Mouse (Mus musculus) heart, adult 9 months (tissue): ENCODE data around the gene Hist1h2ab.

ENCODE experiments used
- DNase-seq, 2 experiments: peaks; one replicate each; pipeline ENCODE4 v3.0.0; 2022; ENCODE audit warnings: low spot score in 2 of 2

Gene Hist1h2ab

DNA sequence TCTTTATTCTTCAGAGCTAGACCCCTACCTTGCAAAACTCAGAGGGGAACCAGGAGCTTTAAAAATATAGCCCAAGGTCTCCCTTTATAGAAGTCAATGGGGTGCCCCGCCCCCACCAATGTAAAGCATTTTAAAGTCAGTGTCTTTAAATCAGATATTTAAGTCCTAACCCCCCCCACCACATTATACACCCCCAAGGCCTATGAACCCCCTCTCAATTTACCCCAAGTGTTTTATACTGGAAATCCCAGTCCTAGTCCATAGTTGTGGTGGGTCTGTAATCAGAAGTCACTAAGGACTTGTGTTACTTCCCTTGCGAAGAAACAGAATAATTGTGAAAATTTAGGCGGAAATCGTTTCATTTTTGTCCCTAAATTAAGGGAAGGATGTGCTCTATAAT is 12.9 kb upstream of the Hist1h2ab start:
- peak in 1 of 2 experiments; percentile 36 for DNase-seq

- peak; percentile 92 to 96 for DNase-seq
These were observed 12.3 kb upstream of the Hist1h2ab start, which contains the start of gene Hist1h1c for GRCm38 (mm10) chr13:23738677-23739068. Hist1h1c (plus strand) TSS chr13:23738808.

DNA sequence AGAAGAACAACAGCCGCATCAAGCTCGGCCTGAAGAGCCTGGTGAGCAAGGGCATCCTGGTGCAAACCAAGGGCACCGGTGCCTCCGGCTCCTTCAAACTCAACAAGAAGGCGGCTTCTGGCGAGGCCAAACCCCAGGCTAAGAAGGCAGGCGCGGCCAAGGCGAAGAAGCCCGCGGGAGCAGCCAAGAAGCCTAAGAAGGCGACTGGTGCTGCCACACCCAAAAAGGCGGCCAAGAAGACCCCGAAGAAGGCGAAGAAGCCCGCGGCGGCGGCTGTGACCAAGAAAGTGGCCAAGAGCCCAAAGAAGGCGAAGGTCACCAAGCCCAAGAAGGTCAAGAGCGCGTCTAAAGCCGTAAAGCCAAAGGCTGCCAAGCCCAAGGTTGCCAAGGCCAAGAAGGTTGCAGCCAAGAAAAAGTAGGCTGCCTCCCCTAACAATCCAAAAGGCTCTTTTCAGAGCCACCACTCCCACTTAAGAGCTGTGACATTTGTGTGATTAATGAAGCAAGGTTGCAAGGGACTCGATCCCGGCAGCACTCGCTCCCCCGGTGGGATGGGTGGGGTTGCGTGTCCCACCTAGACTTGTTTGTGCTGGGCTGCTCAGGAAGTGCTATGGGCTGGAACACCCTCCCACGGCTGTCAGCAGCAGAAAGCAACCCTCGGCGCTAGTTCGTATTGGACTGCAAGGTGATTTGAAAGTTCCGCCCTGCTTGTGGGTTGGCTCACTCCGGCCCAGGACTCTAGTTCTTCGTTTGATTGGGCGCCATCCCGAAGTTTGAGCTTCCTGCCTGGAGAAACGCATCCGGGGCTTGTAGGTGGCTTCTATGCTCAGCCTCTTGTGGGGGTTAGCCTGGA is 11.6 kb upstream of the Hist1h2ab start:
- peak; percentile 98 to 99 for DNase-seq

DNA sequence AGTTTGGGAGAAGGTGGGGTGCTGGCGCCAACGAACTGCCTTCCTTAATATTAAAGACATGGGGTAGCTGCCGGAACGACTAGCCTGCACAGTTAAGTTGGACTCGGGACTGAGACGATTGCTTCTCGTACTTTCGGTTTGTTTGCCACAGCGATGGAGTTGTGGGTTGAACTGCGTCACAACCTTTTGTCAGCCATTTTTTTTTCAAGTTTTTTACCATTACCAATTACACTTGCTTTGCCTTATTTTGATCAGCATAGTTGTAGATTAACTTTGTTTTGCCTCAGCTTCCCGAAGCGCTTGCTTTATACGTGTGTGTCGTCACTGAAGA is 11.0 kb upstream of the Hist1h2ab start:
- no peak for DNase-seq

DNA sequence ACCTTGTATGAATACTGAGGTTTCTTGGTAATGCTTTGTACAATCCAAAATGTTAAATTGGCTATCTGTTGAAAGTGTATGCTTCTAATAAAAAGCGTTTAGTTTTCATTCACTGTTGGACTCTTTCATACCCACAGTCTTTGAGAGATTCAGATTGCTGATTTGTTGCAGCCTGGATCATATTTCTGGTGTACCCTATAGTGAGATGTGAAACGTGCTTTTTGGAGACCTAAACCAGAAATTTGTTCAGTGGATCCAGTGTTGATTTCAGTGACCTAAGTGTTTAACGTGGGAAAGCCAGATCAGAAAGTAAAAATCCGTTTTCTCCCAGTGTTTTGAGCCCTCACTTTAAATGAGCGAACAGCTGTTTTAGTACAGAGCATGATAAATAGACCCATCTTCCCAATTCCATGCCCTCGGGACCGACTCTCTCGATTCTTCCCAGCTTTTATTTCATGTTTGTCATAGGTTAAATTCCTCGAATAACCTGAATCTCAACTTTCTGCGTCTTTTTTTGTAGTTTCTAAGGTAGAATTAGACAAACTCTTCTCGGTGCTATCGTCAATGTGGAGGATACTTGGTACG is 10.6 kb upstream of the Hist1h2ab start:
- DNase-seq: no peak

- no peak for DNase-seq
These were observed 10.0 kb upstream of the Hist1h2ab start for GRCm38 (mm10) chr13:23740910-23741309.

DNA sequence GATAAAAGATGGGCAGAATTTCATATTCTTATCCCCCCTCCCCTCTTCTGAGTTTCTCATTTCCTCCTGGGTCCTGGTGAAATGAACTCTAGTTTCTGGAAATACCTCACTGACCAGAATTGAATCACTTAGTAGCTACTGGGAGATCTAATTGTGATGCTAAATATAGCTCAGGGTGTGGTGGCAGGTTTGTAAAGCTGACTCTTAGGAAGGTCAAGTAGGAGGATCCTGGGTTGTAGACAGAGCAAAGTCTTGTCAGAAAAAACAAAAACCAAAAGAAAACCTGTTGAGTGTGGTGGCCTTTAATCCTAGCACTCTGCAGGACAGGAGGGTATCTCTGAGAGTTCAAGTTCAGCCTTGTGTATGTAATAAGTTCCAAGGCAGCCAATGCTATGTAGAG is 8.9 kb upstream of the Hist1h2ab start:
- no peak for DNase-seq

GRCm38 (mm10) chr13:23743215-23743614 is 7.7 kb upstream of the Hist1h2ab start:
- DNase-seq: no peak

DNA sequence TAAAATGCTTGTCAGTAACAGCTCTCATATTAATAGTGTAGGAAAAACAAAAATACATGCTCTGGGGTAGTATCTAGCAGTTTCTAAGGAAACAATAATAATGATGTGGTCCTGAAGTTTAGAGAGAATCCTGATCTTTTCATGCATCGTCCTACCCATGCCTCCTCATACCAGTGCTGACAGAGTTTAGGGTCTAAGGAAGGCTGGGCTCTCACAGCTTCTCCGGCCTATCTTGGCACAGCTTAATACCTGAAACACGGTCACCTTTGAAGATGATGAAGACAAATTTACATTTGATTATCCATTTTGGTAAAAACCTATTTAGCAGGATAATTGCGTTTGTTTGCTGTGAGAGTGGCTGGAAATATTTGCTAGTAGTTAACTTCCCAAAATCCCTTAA is 7.0 kb upstream of the Hist1h2ab start:
- DNase-seq: no peak

GRCm38 (mm10) chr13:23744421-23745380 is 6.2 kb upstream of the Hist1h2ab start:
- DNase-seq: no peak

GRCm38 (mm10) chr13:23745381-23746161 is 5.4 kb upstream of the Hist1h2ab start, which contains the start of gene Hist1h3c:
Hist1h3c (minus strand) TSS chr13:23745602.
- DNase-seq: peak; percentile 75 to 83

GRCm38 (mm10) chr13:23746201-23747080 is 4.5 kb upstream of the Hist1h2ab start, which contains the start of gene Hist1h2bb:
Hist1h2bb (plus strand) TSS chr13:23746734.
- DNase-seq: peak; percentile 88 to 95

- DNase-seq: no peak
These were observed 3.6 kb upstream of the Hist1h2ab start for GRCm38 (mm10) chr13:23747081-23747891.

DNA sequence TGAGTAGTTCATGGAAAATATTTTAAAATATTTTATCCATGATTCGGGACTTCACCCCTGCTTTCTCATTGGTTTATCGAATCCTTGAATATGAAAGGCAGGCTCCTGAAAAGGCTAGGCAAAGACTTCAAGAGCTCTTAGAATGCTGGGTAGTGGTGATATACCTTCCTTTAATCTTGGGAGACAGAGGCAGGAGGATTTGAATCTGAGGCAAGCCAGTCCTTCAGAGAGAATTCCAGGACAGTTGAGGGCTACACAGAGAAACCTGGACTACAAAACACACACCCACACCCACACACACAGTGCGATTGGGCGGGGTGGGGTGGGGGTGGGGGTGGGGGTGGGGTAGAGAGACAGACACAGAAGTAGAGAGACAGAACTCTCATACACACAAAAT is 3.0 kb upstream of the Hist1h2ab start:
- no peak for DNase-seq

DNA sequence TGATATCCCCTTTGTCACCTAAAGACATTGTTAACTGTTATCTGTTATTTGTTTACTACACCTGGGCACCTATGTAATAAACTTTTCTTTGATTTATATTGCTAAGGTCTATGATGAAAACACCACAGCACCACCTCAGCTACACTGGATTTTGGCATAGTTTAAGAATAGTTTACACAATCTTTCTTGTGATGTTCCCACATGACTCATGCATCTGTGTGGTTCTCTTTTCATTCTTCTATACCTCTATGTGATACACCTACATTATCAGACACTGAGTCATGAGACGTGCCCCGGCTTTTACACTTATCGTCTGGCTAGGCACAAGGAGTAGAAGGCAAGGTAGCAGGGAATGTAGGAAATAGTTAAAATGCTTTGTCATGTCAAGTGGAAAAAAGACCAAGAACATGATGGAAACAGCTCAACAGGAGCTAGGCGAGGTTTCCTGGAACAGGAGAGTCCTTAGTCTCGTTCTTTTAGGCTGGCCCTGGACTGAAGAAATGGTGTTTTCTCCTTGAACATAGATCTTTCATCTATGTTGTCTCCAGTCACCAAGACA is 1.3 kb upstream of the Hist1h2ab start:
- no peak for DNase-seq

- no peak for DNase-seq
These were observed 591 bp downstream of the Hist1h2ab start for GRCm38 (mm10) chr13:23751478-23751956.

DNA sequence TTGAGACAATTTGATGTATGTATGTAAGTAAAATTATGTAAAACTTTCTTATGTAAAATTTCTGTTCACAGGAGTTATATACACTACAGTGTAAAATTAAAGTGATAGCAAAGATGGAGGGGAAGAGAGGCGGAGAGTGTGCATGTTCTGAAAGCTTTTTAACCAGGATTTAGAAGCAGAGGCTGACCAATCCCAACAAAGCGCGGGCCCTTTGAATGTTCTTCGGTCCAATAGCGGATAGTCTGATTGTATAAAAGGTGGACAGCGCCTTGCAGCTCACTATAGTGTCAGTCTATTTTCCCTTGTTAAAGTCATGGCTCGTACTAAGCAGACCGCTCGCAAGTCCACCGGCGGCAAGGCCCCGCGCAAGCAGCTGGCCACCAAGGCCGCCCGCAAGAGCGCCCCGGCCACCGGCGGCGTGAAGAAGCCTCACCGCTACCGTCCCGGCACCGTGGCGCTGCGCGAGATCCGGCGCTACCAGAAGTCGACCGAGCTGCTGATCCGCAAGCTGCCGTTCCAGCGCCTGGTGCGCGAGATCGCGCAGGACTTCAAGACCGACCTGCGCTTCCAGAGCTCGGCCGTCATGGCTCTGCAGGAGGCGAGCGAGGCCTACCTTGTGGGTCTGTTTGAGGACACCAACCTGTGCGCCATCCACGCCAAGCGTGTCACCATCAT is 1.3 kb downstream of the Hist1h2ab start, which contains the start of gene Hist1h3b:
Hist1h3b (plus strand) TSS at position 201 of the 675 bp plus-strand sequence.
- DNase-seq: peak; percentile 49 to 73

- no peak for DNase-seq
These were observed 1.8 kb downstream of the Hist1h2ab start for GRCm38 (mm10) chr13:23752742-23753172.
